8 mouse cellular contexts compared by ENCODE assay signal in the genomic region with DNA sequence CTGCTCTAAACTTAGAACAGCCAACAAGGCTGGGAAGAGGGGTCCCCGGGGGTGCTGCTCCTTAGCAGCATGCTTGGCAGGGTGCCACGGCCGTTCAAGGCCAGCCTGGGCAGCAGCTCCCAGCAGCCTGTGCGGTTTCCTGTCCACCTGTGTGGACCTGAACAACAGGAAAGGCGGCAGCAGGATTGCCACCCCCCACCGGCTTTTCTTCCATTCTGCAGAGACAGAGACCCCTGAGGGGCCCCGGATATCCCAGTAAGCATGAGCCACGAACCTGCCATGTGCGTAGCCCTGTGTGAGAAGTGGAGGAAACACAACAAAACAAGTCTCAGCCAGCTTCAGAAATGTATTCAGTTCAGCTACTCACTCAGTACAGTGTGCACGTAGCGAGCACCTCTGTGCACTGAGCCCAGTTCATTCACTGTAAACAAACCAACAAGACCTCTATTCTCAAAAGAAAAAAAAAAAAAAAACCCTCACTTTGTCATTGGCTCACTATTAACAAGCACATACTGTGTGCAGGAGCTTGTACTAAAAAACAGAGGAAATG.
DNase-seq lines count a peak whose midpoint lies in the region; ATAC-seq and TF ChIP-seq lines count a peak whose summit lies in the region.

No protein-coding gene starts in this region.

- peaks cover 48% of the 10 kb centered on the region for H3K4me1 ChIP-seq in hindbrain, embryonic 15.5 days (replicated peaks)
- H3K4me1 ChIP-seq in liver, postnatal 0 days (ENCODE audit: insufficient read depth), result peaks cover 30% of the 10 kb centered on the region
- H3K4me1 ChIP-seq in cerebellum, adult 2 months (ENCODE audit: control insufficient read depth, insufficient read depth, low read length), result peaks cover 9% of the 10 kb centered on the region

- TF ChIP-seq CTCF in liver, postnatal 0 days (IDR thresholded peaks at IDR 0.05; ENCODE audit: low read depth), result no peak
- no peak for TF ChIP-seq CTCF in cerebellum, adult 2 months (IDR thresholded peaks at IDR 0.05; ENCODE audit: borderline replicate concordance, insufficient read depth, low read depth, low read length)

- TF ChIP-seq POLR2A in cerebellum, adult 2 months (IDR thresholded peaks at IDR 0.05; ENCODE audit: borderline replicate concordance, insufficient read depth, low read length), result no peak

- WGBS in hindbrain, embryonic 15.5 days, result 43% methylated on average over 11 of the region's 11 CpGs
- 33% methylated on average over 11 of the region's 11 CpGs for WGBS in liver, postnatal 0 days (ENCODE audit: insufficient replicate concordance)
- 39% methylated on average over 11 of the region's 11 CpGs for WGBS in cerebellum, adult 2 months

- H3K9ac ChIP-seq in hindbrain, embryonic 15.5 days, result no peak overlapping the region
- H3K9ac ChIP-seq in liver, postnatal 0 days (replicated peaks), result peak overlapping the region; percentile 7; the same call in 1 of the 2 replicates

- TF ChIP-seq EP300 in liver, postnatal 0 days (IDR thresholded peaks at IDR 0.05; ENCODE audit: low read depth), result 0 out of 2 replicates have a peak, but pooled peaks have one; percentile 20

- no peak overlapping the region for H3K4me2 ChIP-seq in hindbrain, embryonic 15.5 days
- H3K4me2 ChIP-seq in liver, postnatal 0 days (ENCODE audit: low read depth, low read length), result no peak overlapping the region

- H3K9me3 ChIP-seq in hindbrain, embryonic 15.5 days, result no peaks in the 10 kb centered on the region
- no peaks in the 10 kb centered on the region for H3K9me3 ChIP-seq in liver, postnatal 0 days (ENCODE audit: low read length)

- peak; percentile 80 for DNase-seq in adrenal gland, postnatal 10 days
- DNase-seq in adrenal gland, postnatal 4 days (ENCODE audit: low spot score in 2 of 2), result no peak
- DNase-seq in testis, postnatal 10 days (ENCODE audit: low spot score), result peak; percentile 76
- DNase-seq in testis, postnatal 14 days (ENCODE audit: low spot score), result no peak
- peak; percentile 71 for DNase-seq in liver, postnatal 0 days
- no peak for DNase-seq in cerebellum, adult 2 months
- DNase-seq in spleen, postnatal 4 days (ENCODE audit: low spot score in 2 of 2), result no peak

- no peaks in the 10 kb centered on the region for H3K27me3 ChIP-seq in hindbrain, embryonic 15.5 days
- no peaks in the 10 kb centered on the region for H3K27me3 ChIP-seq in liver, postnatal 0 days (ENCODE audit: insufficient read depth, low read length)
- H3K27me3 ChIP-seq in cerebellum, adult 2 months (ENCODE audit: control insufficient read depth, insufficient read depth, low read length), result no peaks in the 10 kb centered on the region

- peak overlapping the region; percentile 6 for H3K27ac ChIP-seq in hindbrain, embryonic 15.5 days (replicated peaks)
- peak overlapping the region; percentile 85 for H3K27ac ChIP-seq in liver, postnatal 0 days (ENCODE audit: low read depth)
- no peak overlapping the region for H3K27ac ChIP-seq in cerebellum, adult 2 months (ENCODE audit: insufficient read depth, low read length)

- peak; percentile 36; the same call in 1 of the 2 replicates for ATAC-seq in hindbrain, embryonic 15.5 days (ENCODE audit: low FRiP score, low read depth)
- ATAC-seq in liver, postnatal 0 days, result 0 out of 2 replicates have a peak, but pooled peaks have one; percentile 2

- H3K4me3 ChIP-seq in hindbrain, embryonic 15.5 days, result no peak overlapping the region
- H3K4me3 ChIP-seq in liver, postnatal 0 days (ENCODE audit: low read depth, low read length), result no peak overlapping the region
- no peak overlapping the region for H3K4me3 ChIP-seq in cerebellum, adult 2 months (replicated peaks; ENCODE audit: insufficient read depth, low read depth, low read length)

- H3K36me3 ChIP-seq in hindbrain, embryonic 15.5 days, result no peaks in the 10 kb centered on the region
- no peaks in the 10 kb centered on the region for H3K36me3 ChIP-seq in liver, postnatal 0 days (replicated peaks; ENCODE audit: insufficient read depth, low read length)

Comparison
In these comparisons a context has a peak if more than half of its experiments do, and no peak if none do; other contexts are left out.
1. DNase-seq: peak in adrenal gland, postnatal 10 days (single experiment), testis, postnatal 10 days (single experiment) and liver, postnatal 0 days (single experiment); none in adrenal gland, postnatal 4 days (0 of 2), testis, postnatal 14 days (single experiment), cerebellum, adult 2 months (0 of 2) and spleen, postnatal 4 days (0 of 2).